Mouse (Mus musculus) liver, postnatal 0 days (tissue): ENCODE measurements around the gene Atxn7l2. TPM values are rescaled to one million over a fixed set of nuclear protein-coding genes. Genes with fewer than 3 reads are reported as not detected.
A peak's percentile ranks its signal among the peaks of the same experiment; 100 is the strongest.

Experiments used
- ATAC-seq: fragments of 200-750 bp; cut with Nextera tagmentation; 2 replicates; pipeline ENCODE4 v1.8.0; 2017; ENCODE audit warnings: mild to moderate bottlenecking, moderate library complexity
- DNase-seq: peaks from one replicate; pipeline ENCODE4 v3.0.0-alpha.2; 2016
- H3K27ac ChIP-seq: fragments of 300-500 bp; sonication (generic); 2 replicates; pipeline ENCODE4 v1.5.1; 2014; ENCODE audit warnings: antibody characterized with exemption, moderate library complexity, mild to moderate bottlenecking, low read depth
- H3K27me3 ChIP-seq: fragments of 300-500 bp; sonication (generic); 2 replicates; pipeline ENCODE4 v1.6.1; 2014; ENCODE audit warnings: low read length, control low read depth, mixed read lengths; ENCODE audit not compliant: insufficient read depth
- H3K36me3 ChIP-seq: fragments of 300-500 bp; sonication (generic); replicated peaks from 2 replicates; pipeline ENCODE4 v1.6.1; 2014; ENCODE audit warnings: mild to moderate bottlenecking, control low read depth, low read length, moderate library complexity, mixed read lengths; ENCODE audit not compliant: insufficient read depth
- H3K4me1 ChIP-seq: fragments of 300-500 bp; sonication (generic); 2 replicates; pipeline ENCODE4 v1.6.1; 2014; ENCODE audit warnings: antibody characterized with exemption, mild to moderate bottlenecking, control low read depth; ENCODE audit not compliant: insufficient read depth
- H3K4me2 ChIP-seq: fragments of 300-500 bp; sonication (generic); 2 replicates; pipeline ENCODE4 v1.6.1; 2014; ENCODE audit warnings: low read depth, mild to moderate bottlenecking, low read length, moderate library complexity, mixed read lengths
- H3K4me3 ChIP-seq: fragments of 300-500 bp; sonication (generic); 2 replicates; pipeline ENCODE4 v1.5.1; 2014; ENCODE audit warnings: low read depth, low read length
- H3K9ac ChIP-seq: fragments of 300-500 bp; sonication (generic); replicated peaks from 2 replicates; pipeline ENCODE4 v1.6.1; 2014; ENCODE audit warnings: mild to moderate bottlenecking, moderate library complexity
- H3K9me3 ChIP-seq: fragments of 300-500 bp; sonication (generic); 2 replicates; pipeline ENCODE4 v1.6.1; 2016; ENCODE audit warnings: mild to moderate bottlenecking, control low read depth, low read length, mixed read lengths
- CTCF ChIP-seq: sonication (generic); IDR thresholded peaks from 2 replicates; pipeline ENCODE4 v1.5.1; 2016; ENCODE audit warnings: antibody characterized with exemption, low read depth
- EP300 ChIP-seq: IDR thresholded peaks from 2 replicates; pipeline ENCODE4 v1.6.1; 2016; ENCODE audit warnings: antibody characterized with exemption, low read depth, mild to moderate bottlenecking
- WGBS: fragments of 180-500 bp; shearing (Covaris S2); extraction: QIAGEN DNeasy Blood & Tissue Kit; methylation state at CpG from one replicate; pipeline ENCODE4 v1.1.7; 2014; ENCODE audit not compliant: insufficient replicate concordance; 5-methylcytosine and 5-hydroxymethylcytosine counted together
- polyA plus RNA-seq: library from polyadenylated mRNA; unstranded; fragments of >200 nt; fragmentation: Nextera tagmentation; extraction: Ambion mirVana; gene quantifications from 2 replicates; pipeline ENCODE4 v1.2.1, GENCODE M21; 2015

Atxn7l2 gene
- polyA plus RNA-seq, 1 experiment from 2014 or later, result 1.4 TPM

DNA sequence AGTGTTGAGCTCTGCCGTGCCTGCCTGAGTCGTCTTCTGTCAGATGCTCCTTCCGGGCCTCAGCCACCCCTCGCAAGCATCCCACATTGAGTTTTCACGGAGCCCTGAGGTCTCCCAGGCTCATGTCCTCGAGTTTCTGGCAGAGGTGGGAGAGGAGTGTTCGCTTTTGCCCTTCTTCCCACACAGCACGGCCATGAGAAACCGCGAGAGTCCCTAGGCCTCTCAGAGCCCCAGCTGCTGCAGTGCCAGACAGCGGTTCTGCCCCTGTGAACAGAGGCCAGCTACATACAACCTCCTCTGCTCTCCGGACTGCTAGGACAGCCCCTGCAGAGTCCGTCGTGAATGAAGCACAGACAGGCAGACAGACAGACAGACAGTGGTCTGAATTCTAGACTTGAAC is 43.2 kb downstream of the Atxn7l2 start:
- no peaks in the 10 kb centered on the region for H3K9me3 ChIP-seq
- H3K9ac ChIP-seq, result no peak overlapping the region
- peak overlapping the region; percentile 49; the same call in 1 of the 2 replicates for H3K27ac ChIP-seq
- ATAC-seq, result no peak
- DNase-seq, result no peak
- H3K27me3 ChIP-seq, result no peaks in the 10 kb centered on the region; the same call in 1 of the 2 replicates
- no peak overlapping the region for H3K4me2 ChIP-seq
- TF ChIP-seq CTCF, result no peak
- TF ChIP-seq EP300, result no peak
- H3K4me1 ChIP-seq, result 0 out of 2 replicates have a peak, but pooled peaks cover 2% of the 10 kb centered on the region
- no peak overlapping the region for H3K4me3 ChIP-seq
- no peaks in the 10 kb centered on the region for H3K36me3 ChIP-seq
- 57% methylated on average over 14 of the region's 14 CpGs for WGBS

DNA sequence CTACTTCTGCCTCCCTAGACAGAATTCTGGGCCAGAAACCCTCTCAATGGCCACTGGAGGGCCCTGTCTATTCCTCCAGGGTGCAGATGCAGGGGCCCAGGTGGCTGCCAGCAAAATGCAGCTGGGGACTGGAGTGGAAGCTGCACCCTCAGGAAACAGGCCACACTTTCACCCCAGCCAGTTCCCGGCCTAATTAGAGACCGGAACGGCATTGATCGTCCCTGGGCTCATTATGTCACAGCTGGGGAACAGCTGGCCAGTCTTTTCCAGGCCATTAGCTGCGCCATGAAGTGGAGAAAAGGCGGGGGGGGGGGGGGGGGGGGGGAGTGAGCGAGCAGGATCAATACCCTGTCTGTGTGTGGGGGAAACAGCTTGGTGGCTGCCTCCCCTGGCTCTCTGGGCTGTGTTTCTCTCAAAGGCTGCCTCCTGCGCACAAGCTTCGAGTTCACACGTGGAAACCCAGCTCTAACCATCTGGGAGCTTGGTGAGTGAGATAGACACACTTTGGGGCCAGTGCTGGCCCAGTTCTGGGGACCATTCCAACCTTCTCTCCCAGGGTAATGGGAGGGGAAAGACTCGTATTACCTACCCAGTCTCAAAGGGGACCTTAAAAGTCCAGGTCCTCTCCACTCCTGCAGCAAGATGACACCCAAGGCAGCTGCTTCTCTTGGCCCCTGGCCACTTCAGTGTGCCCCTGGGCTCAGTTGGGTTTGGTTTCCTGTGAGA is 44.1 kb downstream of the Atxn7l2 start:
- Histone ChIP-seq H3K27ac (peak overlapping the region; percentile 49; the same call in 1 of the 2 replicates), H3K27me3 (no peaks in the 10 kb centered on the region; the same call in 1 of the 2 replicates), H3K9me3 (no peaks in the 10 kb centered on the region), H3K36me3 (no peaks in the 10 kb centered on the region), H3K4me2 (no peak overlapping the region), H3K4me1 (0 out of 2 replicates have a peak, but pooled peaks cover 2% of the 10 kb centered on the region), H3K4me3 (no peak overlapping the region), H3K9ac (no peak overlapping the region)
- peak; percentile 53 for TF ChIP-seq CTCF
- no peak for TF ChIP-seq EP300
- ATAC-seq, result peak; percentile 61
- WGBS, result 31% methylated on average over 11 of the region's 11 CpGs
- DNase-seq, result peak; percentile 61

DNA sequence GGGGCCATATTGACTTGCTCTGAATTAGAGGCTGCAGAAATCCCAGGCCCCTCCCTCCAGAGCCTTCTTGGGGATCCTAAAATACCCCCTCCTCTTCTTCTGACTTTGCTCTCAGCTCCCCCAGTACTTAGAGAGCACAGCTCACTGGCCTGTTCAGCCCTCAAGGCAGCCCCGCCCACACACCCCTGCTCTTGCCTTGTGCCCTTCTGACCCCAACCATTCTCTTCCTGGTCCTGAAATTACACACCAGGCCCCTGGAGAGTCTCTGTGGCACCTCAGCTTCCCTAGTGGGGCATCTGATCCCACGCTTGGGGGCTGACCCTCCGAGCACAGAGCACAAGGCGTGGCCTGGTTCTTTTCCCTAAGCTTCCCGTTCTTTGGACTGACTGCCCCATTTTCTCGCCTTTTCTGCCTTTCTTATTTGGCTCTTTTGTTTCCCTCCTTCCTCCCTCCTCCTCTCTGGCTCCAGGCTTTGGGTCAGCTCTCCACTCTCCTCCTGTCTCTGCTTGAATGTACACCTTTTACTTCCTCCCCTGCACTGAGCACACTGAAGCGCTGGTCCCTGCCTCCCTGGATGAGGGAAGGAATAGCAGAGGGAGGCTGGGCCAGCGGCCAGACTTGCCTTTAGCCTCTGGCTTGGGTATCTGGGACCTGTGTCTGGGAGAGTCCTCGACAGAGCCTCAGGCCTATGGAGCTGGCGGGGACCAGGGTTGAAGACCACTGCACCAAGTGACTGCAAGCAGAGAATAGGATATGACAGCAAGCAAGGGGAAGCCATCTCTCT is 45.0 kb downstream of the Atxn7l2 start:
- DNase-seq (no peak), ATAC-seq (no peak)
- 59% methylated on average over 10 of the region's 10 CpGs for WGBS
- Histone ChIP-seq H3K27me3 (no peaks in the 10 kb centered on the region; the same call in 1 of the 2 replicates), H3K36me3 (no peaks in the 10 kb centered on the region), H3K4me1 (0 out of 2 replicates have a peak, but pooled peaks cover 2% of the 10 kb centered on the region), H3K4me3 (no peak overlapping the region), H3K9ac (no peak overlapping the region), H3K9me3 (no peaks in the 10 kb centered on the region), H3K4me2 (no peak overlapping the region), H3K27ac (no peak overlapping the region)
- TF ChIP-seq CTCF (no peak), EP300 (no peak)

DNA sequence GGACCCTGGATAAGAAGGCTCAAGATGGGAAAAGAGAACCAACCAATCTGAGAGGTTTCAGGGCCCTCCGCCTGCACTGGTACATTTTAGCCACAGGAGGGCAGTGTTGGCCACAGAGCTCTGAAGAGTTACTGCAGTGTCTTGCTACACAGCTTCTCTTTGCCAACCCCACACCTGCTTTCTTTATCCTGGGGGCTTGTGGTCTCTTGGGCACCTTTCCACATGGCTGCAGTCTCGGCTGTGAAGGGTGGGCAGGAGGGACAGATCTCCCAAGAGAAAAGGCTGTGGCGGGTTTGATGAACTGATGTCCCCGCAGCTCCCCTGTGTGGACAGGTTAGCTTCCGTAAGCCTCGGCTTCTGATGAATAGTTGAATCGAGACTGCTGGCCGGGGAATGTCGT is 45.9 kb downstream of the Atxn7l2 start:
- ATAC-seq, result peak; percentile 47
- no peaks in the 10 kb centered on the region for H3K9me3 ChIP-seq

DNA sequence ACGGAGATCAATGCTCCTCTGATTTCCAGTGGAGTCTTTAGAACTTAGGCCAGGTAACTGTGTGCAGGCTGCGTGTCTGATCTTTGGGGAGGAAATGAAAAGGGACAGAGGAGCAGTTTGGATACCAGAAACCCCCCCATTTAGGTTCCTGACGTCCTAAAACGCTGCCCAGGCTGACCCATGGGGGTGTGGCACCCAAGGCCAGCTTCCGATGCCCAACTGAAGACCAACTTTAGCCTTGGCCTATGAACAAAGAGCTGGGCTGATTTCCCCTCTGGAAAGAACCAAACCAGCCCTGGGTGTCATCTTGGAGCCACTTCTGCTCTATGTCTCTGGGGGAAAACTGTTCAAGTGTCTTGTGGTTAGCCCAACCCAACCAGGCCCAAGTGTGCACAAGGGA is 46.6 kb downstream of the Atxn7l2 start:
- Histone ChIP-seq H3K9ac (no peak overlapping the region), H3K36me3 (no peaks in the 10 kb centered on the region), H3K4me2 (no peak overlapping the region), H3K4me3 (no peak overlapping the region), H3K27me3 (no peaks in the 10 kb centered on the region; the same call in 1 of the 2 replicates), H3K9me3 (no peaks in the 10 kb centered on the region), H3K27ac (no peak overlapping the region), H3K4me1 (0 out of 2 replicates have a peak, but pooled peaks cover 2% of the 10 kb centered on the region)
- no peak for DNase-seq
- no peak for ATAC-seq
- TF ChIP-seq CTCF, result no peak
- TF ChIP-seq EP300, result no peak
- 58% methylated on average over 5 of the region's 5 CpGs for WGBS

More for the DNA sequence above, 45.9 kb downstream of the Atxn7l2 start:
- H3K27me3 ChIP-seq, result no peaks in the 10 kb centered on the region; the same call in 1 of the 2 replicates
- no peak overlapping the region for H3K9ac ChIP-seq
- H3K4me1 ChIP-seq, result 0 out of 2 replicates have a peak, but pooled peaks cover 2% of the 10 kb centered on the region
- no peak overlapping the region for H3K4me3 ChIP-seq
- 0 out of 2 replicates have a peak overlapping the region, but pooled peaks have one; percentile 38 for H3K4me2 ChIP-seq
- no peaks in the 10 kb centered on the region for H3K36me3 ChIP-seq
- WGBS, result 35% methylated on average over 9 of the region's 9 CpGs
- TF ChIP-seq CTCF (peak; percentile 99), EP300 (no peak)
- no peak overlapping the region for H3K27ac ChIP-seq
- DNase-seq, result peak; percentile 82
